Mouse (Mus musculus): Measurements from ENCODE around the gene Olfr564. TPM values are rescaled to one million over a fixed set of nuclear protein-coding genes. Genes with fewer than 3 reads are reported as not detected.

Gene Olfr564
- not detected in 2 replicates for polyA plus RNA-seq (2015; fragmentation: Nextera tagmentation; extraction: Ambion mirVana)

DNA sequence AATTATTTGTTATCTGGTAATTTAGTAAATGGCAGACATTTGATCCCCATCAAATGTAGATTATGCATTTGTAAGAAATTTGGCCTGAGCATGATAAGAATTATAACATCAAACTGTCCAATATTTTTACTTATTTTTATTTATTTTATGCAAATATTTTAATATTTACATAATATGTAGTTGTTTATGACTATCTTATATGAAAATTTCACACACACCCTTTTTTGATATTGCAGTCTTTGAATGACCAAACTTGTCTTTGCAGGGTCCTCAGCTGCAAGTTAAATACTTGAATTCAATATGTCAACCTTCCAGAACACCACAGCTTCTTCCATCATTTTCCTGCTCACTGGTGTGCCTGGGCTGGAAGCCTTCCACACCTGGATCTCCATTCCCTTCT, at the start of gene Olfr564:
TSS of gene Olfr564 (plus strand) at position 301 of the 400 bp plus-strand sequence.
- Histone ChIP-seq H3K4me2 (replicated peaks) (no peak within 1 kb of the TSS), H3K9ac (no peak within 1 kb of the TSS), H3K4me1 (replicated peaks) (no peaks in the 10 kb centered on the region), H3K4me3 (replicated peaks) (no peak within 1 kb of the TSS), H3K9me3 (no peaks in the 10 kb centered on the region), H3K27me3 (replicated peaks) (no peaks in the 10 kb centered on the region), H3K27ac (no peak within 1 kb of the TSS), H3K36me3 (no peaks in the 10 kb centered on the region)
- no peak for ATAC-seq

DNA sequence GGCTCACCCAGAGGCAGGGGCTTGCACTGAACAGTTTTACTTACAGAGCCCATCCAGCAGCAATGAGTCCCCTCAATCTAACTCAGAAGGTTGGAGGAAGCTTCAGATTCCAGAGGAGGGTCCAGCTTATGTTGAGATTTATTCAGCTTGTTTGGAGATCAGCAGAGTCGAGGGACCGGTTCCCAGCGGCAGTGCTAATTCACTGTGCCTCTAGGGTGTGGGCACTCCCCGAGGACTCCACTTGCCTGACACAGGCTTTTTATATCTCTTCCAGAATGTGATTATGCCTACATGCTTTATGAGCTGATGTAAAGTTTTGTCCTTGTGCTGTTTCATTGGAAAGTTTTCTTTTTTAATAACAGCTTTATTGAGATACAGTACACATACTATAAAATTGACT, 44.0 kb upstream of the Olfr564 start, which contains the start of the genes Olfr560 and Olfr78:
TSS of gene Olfr560 (minus strand) at position 101 of the 400 bp plus-strand sequence.
TSS of gene Olfr78 (minus strand) at position 206 of the 400 bp plus-strand sequence.
- H3K9ac ChIP-seq, result no peak within 1 kb of the TSS
- 65% methylated on average over 4 of the region's 4 CpGs for WGBS
- no peak within 1 kb of the TSS for H3K4me2 ChIP-seq (replicated peaks)
- no peak within 1 kb of the TSS for H3K4me3 ChIP-seq (replicated peaks)
- H3K27me3 ChIP-seq (replicated peaks), result no peaks in the 10 kb centered on the region
- no peak for ATAC-seq
- H3K36me3 ChIP-seq, result no peaks in the 10 kb centered on the region
- no peaks in the 10 kb centered on the region for H3K9me3 ChIP-seq
- no peaks in the 10 kb centered on the region for H3K4me1 ChIP-seq (replicated peaks)
- H3K27ac ChIP-seq, result no peak within 1 kb of the TSS

DNA sequence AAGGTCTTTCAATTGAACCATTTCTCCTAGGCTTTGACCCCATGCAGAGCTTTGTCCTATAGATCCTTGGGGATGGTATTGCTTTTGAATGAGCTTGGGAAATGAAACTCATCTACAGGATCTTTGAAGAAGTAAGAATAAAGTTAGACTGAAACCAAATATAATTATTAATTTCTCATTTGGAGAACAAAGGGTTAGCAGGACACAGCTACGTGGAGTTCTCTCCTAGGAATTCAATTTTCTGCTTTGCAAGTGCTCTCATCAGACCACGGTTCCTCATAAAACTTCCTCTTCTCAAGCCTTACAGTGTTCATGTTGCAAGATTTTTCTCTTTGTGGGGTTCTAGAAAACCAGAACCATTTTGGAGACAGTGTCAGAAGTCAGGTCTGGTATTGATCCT, 32.4 kb upstream of the Olfr564 start, which contains the start of gene Olfr561:
TSS of gene Olfr561 (plus strand) at position 301 of the 400 bp plus-strand sequence.
- no peak for ATAC-seq
- 72% methylated on average over 2 of the region's 2 CpGs for WGBS
- H3K4me3 ChIP-seq (replicated peaks), result no peak within 1 kb of the TSS

More for the DNA sequence above, 32.4 kb upstream of the Olfr564 start, which contains the start of gene Olfr561:
- Histone ChIP-seq H3K27ac (no peak within 1 kb of the TSS), H3K4me2 (replicated peaks) (no peak within 1 kb of the TSS), H3K27me3 (replicated peaks) (no peaks in the 10 kb centered on the region), H3K36me3 (no peaks in the 10 kb centered on the region), H3K9ac (no peak within 1 kb of the TSS), H3K9me3 (no peaks in the 10 kb centered on the region), H3K4me1 (replicated peaks) (no peaks in the 10 kb centered on the region)

Other genes starting within 250 kb of the Olfr564 start
- gene Trim21, start 238.0 kb upstream of the Olfr564 start, polyA plus RNA-seq (2015; fragmentation: Nextera tagmentation; extraction: Ambion mirVana), result 0.56 and 1.2 TPM in 2 replicates
- not detected in 2 replicates for gene Olfr550, start 232.0 kb upstream of the Olfr564 start, polyA plus RNA-seq (2015; fragmentation: Nextera tagmentation; extraction: Ambion mirVana)
- gene Olfr551, start 211.6 kb upstream of the Olfr564 start, polyA plus RNA-seq (2015; fragmentation: Nextera tagmentation; extraction: Ambion mirVana), result not detected in 2 replicates
- gene Olfr552, start 205.7 kb upstream of the Olfr564 start, polyA plus RNA-seq (2015; fragmentation: Nextera tagmentation; extraction: Ambion mirVana), result not detected in 2 replicates
- gene Olfr553, start 185.3 kb upstream of the Olfr564 start, polyA plus RNA-seq (2015; fragmentation: Nextera tagmentation; extraction: Ambion mirVana), result not detected in 2 replicates
- gene Olfr554, start 165.0 kb upstream of the Olfr564 start, polyA plus RNA-seq (2015; fragmentation: Nextera tagmentation; extraction: Ambion mirVana), result not detected in 2 replicates
- not detected in 2 replicates for gene Olfr555, start 144.7 kb upstream of the Olfr564 start, polyA plus RNA-seq (2015; fragmentation: Nextera tagmentation; extraction: Ambion mirVana)
- not detected in 2 replicates for gene Olfr556, start 138.6 kb upstream of the Olfr564 start, polyA plus RNA-seq (2015; fragmentation: Nextera tagmentation; extraction: Ambion mirVana)
- 11.0 and 11.6 TPM in 2 replicates for gene Trim68, start 116.2 kb upstream of the Olfr564 start, polyA plus RNA-seq (2015; fragmentation: Nextera tagmentation; extraction: Ambion mirVana)
- not detected in 2 replicates for gene Olfr557, start 107.6 kb upstream of the Olfr564 start, polyA plus RNA-seq (2015; fragmentation: Nextera tagmentation; extraction: Ambion mirVana)
- 0.20 and 0.28 TPM in 2 replicates for gene Olfr558, start 101.3 kb upstream of the Olfr564 start, polyA plus RNA-seq (2015; fragmentation: Nextera tagmentation; extraction: Ambion mirVana)
- gene Olfr33, start 84.4 kb upstream of the Olfr564 start, polyA plus RNA-seq (2015; fragmentation: Nextera tagmentation; extraction: Ambion mirVana), result not detected in 2 replicates
- gene Olfr559, start 76.0 kb upstream of the Olfr564 start, polyA plus RNA-seq (2015; fragmentation: Nextera tagmentation; extraction: Ambion mirVana), result not detected in 2 replicates
- not detected in 2 replicates for gene Olfr560, start 44.1 kb upstream of the Olfr564 start, polyA plus RNA-seq (2015; fragmentation: Nextera tagmentation; extraction: Ambion mirVana)
- 0.40 and 0.55 TPM in 2 replicates for gene Olfr78, start 44.0 kb upstream of the Olfr564 start, polyA plus RNA-seq (2015; fragmentation: Nextera tagmentation; extraction: Ambion mirVana)
- not detected in 2 replicates for gene Olfr561, start 32.3 kb upstream of the Olfr564 start, polyA plus RNA-seq (2015; fragmentation: Nextera tagmentation; extraction: Ambion mirVana)
- not detected in 2 replicates for gene Olfr566, start 55.3 kb downstream of the Olfr564 start, polyA plus RNA-seq (2015; fragmentation: Nextera tagmentation; extraction: Ambion mirVana)
- gene Olfr568, start 73.6 kb downstream of the Olfr564 start, polyA plus RNA-seq (2015; fragmentation: Nextera tagmentation; extraction: Ambion mirVana), result not detected in 2 replicates
- not detected in 2 replicates for gene Olfr569, start 87.4 kb downstream of the Olfr564 start, polyA plus RNA-seq (2015; fragmentation: Nextera tagmentation; extraction: Ambion mirVana)
- gene Olfr570, start 91.1 kb downstream of the Olfr564 start, polyA plus RNA-seq (2015; fragmentation: Nextera tagmentation; extraction: Ambion mirVana), result not detected in 2 replicates
- not detected in 2 replicates for gene Olfr571, start 114.1 kb downstream of the Olfr564 start, polyA plus RNA-seq (2015; fragmentation: Nextera tagmentation; extraction: Ambion mirVana)
- not detected in 2 replicates for gene Olfr572, start 120.9 kb downstream of the Olfr564 start, polyA plus RNA-seq (2015; fragmentation: Nextera tagmentation; extraction: Ambion mirVana)
- not detected in 2 replicates for gene Olfr573-ps1, start 139.1 kb downstream of the Olfr564 start, polyA plus RNA-seq (2015; fragmentation: Nextera tagmentation; extraction: Ambion mirVana)
- not detected in 2 replicates for gene Olfr574, start 145.0 kb downstream of the Olfr564 start, polyA plus RNA-seq (2015; fragmentation: Nextera tagmentation; extraction: Ambion mirVana)
- not detected in 2 replicates for gene Olfr575, start 155.3 kb downstream of the Olfr564 start, polyA plus RNA-seq (2015; fragmentation: Nextera tagmentation; extraction: Ambion mirVana)
- gene Olfr576, start 159.2 kb downstream of the Olfr564 start, polyA plus RNA-seq (2015; fragmentation: Nextera tagmentation; extraction: Ambion mirVana), result not detected in 2 replicates
- gene Olfr577, start 172.5 kb downstream of the Olfr564 start, polyA plus RNA-seq (2015; fragmentation: Nextera tagmentation; extraction: Ambion mirVana), result not detected in 2 replicates
- gene Olfr578, start 185.8 kb downstream of the Olfr564 start, polyA plus RNA-seq (2015; fragmentation: Nextera tagmentation; extraction: Ambion mirVana), result not detected in 2 replicates
- gene Olfr582, start 234.5 kb downstream of the Olfr564 start, polyA plus RNA-seq (2015; fragmentation: Nextera tagmentation; extraction: Ambion mirVana), result not detected in 2 replicates
- gene Olfr583, start 247.8 kb downstream of the Olfr564 start, polyA plus RNA-seq (2015; fragmentation: Nextera tagmentation; extraction: Ambion mirVana), result not detected in 2 replicates

All from intestine, embryonic 15.5 days (tissue).